Mouse (Mus musculus): ENCODE results near the gene Nfasc.

DNA sequence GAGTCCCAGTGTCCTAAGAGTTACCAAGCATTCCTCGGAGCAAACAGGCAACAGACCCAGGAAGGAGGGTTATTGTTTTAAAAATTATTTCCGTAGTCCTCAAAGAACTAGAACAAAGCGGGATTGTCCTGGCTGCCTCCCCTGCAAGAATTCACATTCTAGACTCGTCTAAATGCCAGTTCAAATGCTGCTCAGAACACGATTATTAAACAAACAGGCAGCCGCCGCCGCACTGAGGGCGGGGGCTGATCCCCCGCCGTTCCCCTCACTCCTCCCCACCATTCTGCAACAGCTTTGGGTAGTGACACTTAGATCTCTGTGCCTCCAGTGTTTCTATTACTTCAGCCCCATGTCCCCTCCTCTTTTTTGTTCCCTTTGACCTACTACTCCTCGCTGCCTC, 62.7 kb downstream of the Nfasc start:
- TF ChIP-seq CTCF (IDR thresholded peaks at IDR 0.05; ENCODE audit: control insufficient read depth, insufficient read depth, low read length) (no peak), POLR2A (IDR thresholded peaks at IDR 0.05; ENCODE audit: borderline replicate concordance, control insufficient read depth, low read depth, low read length) (no peak)
